Mouse (Mus musculus): ENCODE measurements around the gene Ifitm5.

Gene Ifitm5

DNA sequence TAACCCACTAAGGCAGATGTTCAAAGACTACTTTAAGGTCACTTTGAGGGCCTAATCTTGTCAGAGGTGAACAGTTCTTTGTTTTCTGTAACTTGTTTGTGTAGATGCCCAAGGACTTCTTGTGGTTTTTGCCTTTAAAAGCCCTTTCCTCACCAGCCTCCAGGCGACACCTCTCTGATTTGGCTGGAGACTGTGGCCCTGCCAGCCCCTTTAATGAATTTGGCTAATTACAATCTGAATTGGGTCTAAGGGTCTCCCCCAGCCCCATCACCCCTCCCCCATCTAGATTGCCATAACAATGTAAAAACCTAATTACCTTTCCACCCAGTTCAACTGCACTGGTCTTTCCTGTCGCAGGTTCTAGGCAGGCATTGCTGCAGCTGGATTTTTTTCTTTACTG, 12.6 kb upstream of the Ifitm5 start:
- DNase-seq (ENCODE audit: low spot score in 2 of 2) = no peak

DNA sequence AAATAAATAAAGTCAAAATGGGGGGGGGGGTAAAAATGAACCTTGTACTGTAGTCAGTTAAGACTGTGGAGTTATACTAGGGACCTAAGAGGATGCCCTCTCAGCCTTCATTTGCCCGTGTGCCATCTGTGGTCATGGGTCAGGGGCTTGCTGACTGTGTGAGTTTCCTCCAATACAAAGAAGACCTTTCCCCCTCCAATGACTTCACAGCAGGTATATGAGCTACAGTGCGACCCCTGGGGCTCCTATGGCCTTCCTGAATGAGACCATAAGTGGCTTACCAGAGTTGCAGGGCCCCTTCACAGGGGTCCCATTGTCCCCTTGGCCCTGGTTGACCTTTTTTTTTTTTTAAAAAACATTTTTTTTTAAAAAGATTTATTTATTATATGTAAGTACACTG, 11.3 kb upstream of the Ifitm5 start:
- DNase-seq (ENCODE audit: low spot score in 2 of 2) = no peak

DNA sequence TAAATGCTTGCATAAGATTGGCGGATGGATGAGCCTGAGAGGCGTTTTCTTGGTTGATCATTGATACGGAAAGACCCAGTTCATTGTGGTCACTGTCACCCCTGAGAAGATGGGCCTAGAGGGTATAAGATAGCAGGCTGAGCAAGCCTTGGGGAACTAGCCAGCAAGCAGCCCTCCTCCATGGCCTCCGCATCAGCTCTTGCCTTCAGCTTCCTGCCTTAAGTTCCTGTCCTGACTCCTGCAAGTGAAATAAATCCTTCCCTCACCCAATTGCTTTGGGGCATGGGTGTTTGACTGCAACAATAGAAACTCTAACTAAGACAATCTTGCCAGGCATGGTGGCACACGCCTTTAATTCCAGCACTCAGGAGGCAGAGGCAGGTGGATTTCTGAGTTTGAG, 9.9 kb upstream of the Ifitm5 start:
- DNase-seq (ENCODE audit: low spot score in 2 of 2) = no peak

DNA sequence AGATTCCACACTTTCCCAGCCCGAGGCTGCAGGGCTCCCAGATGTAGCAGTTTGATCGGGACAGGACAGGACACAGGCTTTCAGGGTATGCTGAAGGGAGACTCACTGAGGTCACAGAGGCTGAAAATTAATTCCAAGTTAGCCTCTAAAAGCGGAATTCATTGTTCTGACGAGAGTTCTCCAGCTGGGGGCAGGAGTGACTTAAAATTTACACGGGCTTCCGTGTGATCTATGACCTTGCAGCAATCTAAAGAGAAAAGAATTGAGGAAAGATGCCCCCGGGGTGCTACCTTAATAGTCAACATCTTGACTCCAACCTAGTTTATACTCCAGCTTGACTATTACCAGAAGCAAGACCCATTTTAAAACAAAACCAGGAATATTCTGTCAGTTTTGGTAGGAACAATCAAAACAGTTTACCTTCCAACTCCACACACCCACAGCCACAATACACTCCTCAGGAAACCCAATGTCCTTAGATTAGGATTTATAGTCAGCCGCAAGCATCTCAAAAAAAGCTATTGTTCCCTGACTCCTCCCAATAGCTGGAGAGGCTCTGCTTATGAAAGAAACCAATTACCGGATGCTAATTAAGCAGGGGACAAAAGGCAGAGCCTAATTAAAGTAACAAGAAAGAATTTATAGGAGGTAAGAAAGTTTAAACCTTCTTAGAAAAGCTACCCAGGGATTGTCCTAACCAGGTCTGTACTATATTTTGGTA, 9.2 kb upstream of the Ifitm5 start:
- no peak for DNase-seq (ENCODE audit: low spot score in 2 of 2)

DNA sequence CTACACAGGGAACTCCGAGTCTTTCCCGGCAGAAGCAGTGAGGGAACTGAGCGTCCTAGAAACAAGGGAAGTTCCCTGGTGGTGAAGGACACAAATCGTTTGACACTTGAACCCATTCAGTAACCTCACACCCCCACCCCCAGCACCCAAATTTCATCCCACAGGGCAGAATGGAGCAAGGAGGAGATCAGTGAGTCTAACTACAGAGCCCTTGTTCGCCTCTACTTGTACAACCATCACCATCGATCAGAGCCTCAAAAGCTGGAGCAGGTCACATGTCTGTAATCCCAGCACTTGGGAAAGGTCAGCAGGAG, 6.4 kb upstream of the Ifitm5 start:
- no peak for DNase-seq (ENCODE audit: low spot score in 2 of 2)

DNA sequence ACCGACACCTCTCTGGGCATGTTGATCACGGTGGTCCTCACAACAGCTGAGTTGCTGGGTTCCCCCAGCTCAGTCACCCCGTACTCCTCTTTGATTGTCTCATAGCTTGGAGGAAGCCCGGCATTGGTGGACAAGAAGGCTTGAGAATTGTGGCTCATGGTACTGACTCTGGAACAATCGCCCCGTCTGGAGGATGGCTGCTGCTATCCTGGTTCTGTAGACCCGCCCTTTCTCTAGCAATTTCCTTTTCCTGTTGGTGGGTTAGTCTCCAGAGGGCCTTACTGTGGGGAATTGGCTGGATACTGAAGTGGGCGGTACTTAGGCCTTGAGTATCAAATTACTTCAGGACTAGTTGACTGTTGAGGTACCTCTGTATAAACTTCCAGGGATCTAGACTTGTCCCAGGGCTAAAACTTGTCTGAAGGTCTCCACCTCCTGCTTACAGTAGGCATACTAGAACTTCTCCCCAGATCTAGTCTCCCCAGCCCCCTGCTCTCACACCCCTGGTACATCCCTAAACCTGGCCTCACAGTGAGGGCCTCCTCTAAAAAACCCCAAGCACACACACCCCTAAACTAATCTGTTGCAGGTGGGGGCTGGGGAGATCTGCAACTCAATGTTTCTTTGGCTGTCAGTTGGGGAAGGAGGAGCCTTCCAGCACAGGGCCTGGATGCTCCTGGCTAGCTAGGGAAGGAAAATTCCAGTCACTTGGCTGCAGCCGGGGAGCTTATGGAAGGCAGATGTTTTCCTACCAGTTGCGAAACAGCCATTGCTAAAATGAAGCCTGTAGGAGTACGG, 5.9 kb upstream of the Ifitm5 start, which contains the start of the genes Gm45717 and Ifitm2:
Gene Gm45717 (minus strand): TSS at position 180 of the 798 bp plus-strand sequence.
Gene Ifitm2 (minus strand): TSS at position 230 of the 798 bp plus-strand sequence.
- DNase-seq (ENCODE audit: low spot score in 2 of 2) = no peak

DNA sequence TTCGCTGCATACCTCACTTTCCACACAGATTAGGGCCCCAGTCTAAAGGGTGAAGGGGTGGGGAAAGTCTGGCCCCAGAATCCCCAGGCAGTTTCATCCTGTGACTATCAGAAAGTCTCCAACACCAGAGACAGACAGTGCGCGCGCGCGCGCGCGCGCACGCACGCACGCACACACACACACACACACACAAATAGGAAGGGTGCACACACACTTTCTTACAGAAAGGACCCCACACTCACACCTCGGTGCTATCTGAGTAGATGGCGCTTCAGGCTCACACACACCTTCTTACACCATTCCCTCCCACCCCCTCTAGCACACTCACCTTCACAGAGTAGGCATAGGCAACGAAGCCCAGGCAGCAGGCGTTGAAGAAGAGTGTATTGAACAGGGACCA, 5.3 kb upstream of the Ifitm5 start:
- no peak for DNase-seq (ENCODE audit: low spot score in 2 of 2)

DNA sequence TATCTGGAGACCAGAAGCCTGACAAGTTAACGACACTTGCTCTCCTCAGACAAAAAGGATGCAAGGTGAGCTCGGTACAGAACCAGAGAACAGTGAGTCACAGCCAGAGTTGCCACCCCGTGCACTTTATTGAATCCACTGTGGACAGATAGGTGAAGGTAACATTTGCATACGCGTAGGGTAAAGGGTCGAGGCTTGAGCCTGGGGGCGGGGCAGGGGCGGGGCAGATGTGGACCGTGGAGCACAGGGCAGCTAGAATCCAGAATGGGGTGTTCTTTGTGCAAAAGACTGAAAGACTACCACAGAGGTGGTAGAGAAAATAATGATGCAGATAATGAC, 4.6 kb upstream of the Ifitm5 start:
- no peak for DNase-seq (ENCODE audit: low spot score in 2 of 2)

DNA sequence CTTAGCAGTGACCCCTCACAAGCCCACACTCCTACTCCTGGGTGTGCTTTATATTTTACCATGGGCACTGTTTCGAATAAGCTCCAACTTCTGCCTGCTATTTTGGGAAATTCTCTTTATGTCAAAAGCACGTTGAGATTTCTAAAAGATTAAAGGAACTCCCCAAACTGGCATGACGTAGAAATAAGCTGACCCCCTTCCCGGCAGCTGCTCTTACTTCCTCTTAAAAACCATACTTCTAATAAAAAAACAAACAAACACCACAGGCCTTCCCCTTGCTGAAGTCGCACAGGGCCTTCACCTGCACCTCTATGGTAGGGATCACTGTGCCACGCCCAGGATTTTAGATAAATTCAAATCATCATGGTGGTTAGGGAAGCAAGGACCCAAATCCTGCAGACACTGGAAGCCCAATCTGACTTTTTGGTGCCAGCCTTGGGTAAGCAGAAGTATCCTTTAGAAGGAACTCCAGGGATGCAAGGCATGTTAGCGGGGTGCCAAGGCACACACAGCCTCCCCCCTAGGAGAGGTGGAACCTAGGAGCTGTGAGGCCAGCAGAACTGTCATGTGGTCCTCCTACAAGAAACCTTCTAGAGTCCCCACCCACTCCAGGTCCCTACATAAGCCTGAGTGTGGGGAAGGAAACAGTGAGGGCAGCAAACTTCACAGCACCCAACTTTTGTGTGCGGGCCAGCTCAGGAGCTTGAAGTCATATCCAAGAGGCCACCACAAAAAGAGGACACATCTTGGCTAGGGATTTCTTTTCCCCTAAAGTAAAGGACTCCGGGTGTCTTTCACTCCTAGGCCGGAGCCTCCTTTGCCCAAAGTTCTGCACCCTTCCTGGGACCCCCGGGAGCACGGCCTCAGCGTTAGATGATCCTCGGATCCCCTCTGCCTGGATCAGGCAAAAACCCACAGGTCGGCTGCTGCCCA, 4.0 kb upstream of the Ifitm5 start:
- DNase-seq (ENCODE audit: low spot score in 2 of 2) = no peak

DNA sequence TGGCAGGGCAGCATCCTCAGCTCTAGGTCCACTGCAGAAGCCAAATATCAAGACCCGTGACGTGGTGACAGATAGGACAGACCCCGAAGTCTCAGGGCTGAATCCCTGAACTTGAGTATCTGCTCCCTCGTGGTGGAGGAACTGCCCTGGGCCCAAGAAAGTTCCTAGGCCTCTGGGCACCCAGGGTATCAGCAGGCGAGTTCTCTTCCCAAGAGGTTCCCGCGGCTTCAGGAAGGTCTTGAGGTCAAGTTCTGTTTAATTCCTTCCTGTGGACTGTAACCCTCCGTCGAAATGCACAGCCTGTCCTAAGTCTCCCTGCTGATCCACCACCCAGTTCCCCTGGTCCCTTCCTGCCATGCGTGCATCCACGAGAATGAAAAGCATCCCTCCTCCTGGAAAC, 3.0 kb upstream of the Ifitm5 start:
- DNase-seq (ENCODE audit: low spot score in 2 of 2) = no peak

DNA sequence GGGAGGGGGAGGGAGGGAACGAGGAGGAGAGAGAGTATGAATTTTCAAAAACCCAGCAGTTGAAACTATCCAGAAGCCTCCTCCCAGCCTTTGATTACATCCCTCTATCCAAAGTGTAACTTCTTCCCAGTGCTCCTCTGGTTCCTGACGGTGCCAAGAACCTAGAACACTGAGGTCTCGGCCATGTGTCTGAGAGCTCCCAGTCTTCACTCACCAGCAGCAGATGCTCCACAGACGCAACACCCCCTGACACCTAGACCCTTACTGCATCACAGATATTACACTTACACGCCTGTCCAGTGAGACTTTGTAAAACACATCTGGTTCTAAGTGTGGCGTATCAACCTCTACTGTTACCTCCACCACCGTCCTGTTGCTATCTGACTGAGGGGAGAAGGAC, 2.4 kb upstream of the Ifitm5 start:
- no peak for DNase-seq (ENCODE audit: low spot score in 2 of 2)

DNA sequence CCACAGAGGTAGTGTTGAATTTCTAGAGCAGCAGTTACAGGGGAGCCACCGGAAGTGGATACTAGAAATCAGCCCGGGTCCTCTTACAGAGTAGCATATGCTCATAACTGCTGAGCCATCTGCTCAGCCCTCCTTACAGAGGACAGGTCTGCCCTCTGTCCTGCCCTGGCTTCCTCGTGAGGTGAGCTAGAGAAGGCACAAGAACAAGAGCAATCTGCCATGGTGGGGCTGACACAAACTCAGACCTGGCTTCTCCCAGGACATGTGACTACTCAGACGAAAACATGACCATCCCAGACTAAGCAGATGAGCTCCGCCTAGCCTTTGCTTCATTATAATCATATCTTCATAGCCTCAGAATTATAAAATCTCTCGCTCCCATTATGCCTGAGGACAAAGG, 1.7 kb upstream of the Ifitm5 start:
- no peak for DNase-seq (ENCODE audit: low spot score in 2 of 2)

DNA sequence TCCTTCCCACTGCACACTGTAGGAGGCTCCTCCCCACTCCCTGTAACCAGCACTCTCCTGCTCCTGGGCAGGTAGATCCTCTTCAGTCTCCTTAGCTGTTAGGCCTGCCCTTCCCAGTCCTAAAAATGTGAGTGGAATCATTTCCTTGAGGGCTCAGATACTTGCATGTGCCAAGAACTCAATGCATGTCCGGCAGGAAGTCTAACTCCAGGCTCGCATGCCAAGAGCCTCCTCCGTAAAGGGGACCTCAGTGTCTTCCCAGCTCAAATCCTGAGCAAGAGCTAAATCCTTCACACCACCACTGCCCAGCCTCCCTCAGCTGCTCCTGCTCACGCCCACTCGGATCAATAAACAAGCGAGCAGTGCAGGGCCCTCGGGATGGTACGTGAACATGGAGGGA, 960 bp upstream of the Ifitm5 start:
- no peak for DNase-seq (ENCODE audit: low spot score in 2 of 2)

DNA sequence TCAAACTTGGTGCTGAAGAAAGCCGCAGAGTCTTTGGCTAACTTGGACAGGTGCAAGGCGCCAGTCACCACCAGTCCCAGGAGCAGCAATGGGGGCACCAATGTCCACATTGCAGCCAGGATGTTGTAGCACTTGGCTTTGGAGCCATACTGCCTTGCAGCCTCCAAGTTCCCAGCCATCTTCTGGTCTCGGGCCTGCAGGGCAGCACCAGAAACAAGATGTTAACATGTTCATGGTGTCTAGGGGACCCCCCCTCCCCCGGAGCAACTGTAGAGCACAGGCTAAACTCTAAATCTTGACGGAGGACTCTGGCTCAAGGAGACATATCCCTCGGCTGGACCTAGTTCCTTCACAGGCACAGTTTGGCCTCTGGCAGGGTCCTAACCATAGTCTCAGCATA, 836 bp downstream of the Ifitm5 start:
- DNase-seq (ENCODE audit: low spot score in 2 of 2) = no peak

DNA sequence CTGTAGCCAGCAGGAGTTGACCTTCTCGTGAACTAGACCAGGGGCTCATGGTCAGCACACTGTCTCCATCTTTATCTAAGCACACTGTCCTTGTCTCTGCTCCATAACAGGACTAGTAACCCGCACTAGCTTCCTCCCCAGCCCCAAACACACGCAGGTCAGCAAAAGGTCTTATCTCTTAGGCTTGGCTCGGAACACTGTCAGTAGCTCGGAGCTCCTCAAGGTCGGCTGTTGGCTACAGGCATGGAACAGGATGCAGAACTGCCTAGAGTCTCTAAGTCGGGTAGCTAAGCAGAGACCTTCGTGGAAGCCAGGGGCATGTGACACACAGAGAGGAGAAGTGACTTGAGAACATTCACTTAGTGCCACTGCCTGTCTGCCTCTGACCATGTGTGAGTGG, 1.9 kb downstream of the Ifitm5 start:
- DNase-seq (ENCODE audit: low spot score in 2 of 2) = no peak

DNA sequence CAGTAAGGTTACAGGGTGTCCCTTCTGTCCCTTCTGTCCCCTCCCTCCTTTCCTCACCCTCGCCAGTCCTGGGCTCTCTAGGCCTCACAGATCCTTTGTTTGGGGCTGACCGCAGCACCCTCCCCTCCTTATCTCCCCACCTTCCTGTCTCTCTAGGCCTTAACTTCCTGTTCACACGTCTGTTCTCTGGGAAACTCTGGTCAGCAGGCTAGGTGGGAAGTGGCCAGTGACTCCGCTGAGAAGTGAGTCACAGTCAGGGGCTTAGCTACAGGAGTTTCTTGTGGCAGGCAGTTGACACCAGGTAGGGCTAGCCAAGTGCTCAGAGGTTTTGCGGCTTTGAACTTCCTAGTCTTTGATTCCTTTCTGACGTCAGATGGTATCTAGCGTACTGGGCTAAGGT, 3.1 kb downstream of the Ifitm5 start:
- DNase-seq (ENCODE audit: low spot score in 2 of 2) = no peak

DNA sequence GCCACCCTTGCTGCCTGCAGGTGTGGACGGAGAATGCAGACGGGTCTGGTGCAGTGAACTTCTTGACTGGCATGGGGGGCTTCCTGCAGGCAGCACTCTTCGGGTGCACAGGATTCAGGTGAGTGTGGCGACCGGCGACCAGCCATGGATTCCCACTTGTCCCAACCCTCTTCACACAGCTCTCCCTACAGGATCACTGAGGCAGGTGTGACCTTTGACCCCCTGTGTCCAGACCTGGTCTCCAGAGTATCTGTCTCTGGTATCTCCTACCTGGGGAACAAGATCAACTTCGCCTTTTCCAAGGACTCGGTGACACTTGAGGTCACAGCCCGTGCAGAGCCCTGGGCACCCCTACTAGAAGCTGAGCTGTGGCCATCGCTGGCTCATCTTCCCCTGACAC, 3.8 kb downstream of the Ifitm5 start:
- DNase-seq (ENCODE audit: low spot score in 2 of 2) = no peak

DNA sequence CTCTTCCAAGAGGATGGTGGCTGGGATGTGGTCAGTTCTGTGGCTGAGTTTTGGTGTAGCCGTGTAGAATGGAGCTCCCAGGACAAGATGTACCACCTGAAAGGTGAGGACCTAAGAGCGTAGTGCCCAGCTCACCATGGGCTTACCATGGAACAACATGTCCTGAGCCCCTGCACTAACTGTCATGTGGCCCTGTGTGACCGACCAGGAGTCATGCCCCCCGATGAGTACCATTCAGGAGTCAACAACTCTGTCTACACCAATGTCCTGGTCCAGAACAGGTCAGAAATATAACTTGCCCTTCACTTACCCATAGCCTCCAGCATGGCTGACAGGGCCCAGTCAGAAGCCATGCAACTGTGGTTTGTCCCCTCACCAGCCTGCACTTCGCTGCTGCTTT, 4.8 kb downstream of the Ifitm5 start:
- DNase-seq (ENCODE audit: low spot score in 2 of 2) = no peak

DNA sequence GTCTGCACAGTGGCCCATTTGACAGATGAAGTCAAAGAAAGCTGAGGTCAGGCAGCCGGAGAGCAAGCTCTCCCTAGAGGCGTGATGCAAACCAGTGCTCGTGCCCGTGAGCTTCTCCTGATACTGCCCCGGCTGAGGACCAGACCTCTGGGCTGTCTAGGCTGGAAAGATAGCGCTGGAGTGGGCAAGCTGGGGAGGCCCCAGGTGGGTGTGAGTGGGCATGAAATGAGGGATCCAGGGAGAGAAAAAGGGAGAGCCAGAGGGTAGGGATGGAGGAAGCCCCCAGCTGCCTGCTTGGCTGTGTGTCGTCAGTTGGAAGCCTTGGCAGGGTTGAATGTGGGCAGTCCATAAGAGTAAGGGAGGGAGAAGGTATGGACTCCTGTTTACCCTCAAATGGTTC, 5.9 kb downstream of the Ifitm5 start:
- DNase-seq (ENCODE audit: low spot score in 2 of 2) = no peak

DNA sequence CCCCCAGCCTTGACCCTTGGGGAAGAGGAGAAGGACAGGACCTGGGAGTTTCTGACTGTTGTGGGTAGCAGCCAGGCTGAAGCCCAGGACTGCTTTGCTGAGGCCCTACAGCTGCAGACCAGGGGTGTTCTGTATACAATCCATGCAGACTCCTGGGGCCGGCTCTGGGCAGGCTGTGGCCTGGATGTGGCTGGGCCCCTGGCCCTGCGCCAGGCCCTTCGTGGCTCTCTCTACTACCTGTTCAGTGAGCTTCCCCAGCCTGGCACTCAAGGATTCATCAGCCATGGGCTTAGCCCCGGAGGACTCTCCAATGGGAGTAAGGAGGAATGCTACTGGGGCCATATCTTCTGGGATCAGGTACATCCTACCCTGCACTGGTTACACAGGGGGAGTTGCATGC, 6.7 kb downstream of the Ifitm5 start:
- DNase-seq (ENCODE audit: low spot score in 2 of 2) = no peak

DNA sequence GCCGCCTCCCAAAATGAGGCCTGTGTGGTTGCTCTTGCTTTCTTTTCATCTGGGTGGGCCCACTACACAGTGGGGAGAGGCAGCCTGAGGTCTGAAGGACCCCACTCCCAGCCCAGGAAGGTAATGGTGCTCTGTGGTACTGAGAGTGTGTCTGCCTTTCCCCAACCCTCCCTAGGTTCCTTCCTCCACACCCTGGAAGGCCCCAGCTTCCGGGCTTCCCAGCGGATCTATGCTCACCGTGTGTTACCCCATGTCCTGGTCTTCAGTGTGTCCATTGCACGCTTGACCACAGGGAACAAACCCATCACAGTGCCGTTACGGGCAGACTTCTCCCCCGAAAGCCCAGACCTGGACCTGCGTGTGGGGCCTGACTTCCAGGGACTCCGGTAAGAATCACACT, 7.3 kb downstream of the Ifitm5 start:
- DNase-seq (ENCODE audit: low spot score in 2 of 2) = no peak

DNA sequence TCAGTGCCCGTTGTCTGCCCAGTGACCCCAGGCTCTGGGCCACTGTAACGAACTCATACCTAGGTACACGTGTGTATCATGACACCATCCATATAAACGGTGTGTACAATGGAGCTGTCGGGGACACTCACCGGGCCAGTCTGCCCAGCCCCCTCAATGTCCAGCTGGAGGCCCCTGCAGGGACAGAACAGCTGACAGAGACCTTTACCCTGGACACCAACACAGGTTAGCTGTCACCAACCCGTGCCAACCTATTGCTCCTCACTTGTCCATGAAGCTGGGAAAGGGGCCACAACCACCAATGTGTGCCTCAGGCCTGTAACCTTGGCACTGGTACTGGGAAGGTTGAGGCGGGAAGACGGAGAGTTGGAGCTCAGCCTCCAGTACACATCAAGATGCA, 7.8 kb downstream of the Ifitm5 start:
- no peak for DNase-seq (ENCODE audit: low spot score in 2 of 2)
